Mouse (Mus musculus): ENCODE results near the gene Ppfibp2. TPM values are rescaled to one million over a fixed set of nuclear protein-coding genes. Genes with fewer than 3 reads are reported as not detected.
A peak's percentile ranks its signal among the peaks of the same experiment; 100 is the strongest.

Ppfibp2 gene
- polyA plus RNA-seq, 1 experiment from 2014 or later = 12.0 TPM

GRCm38 (mm10) chr7:107618028-107618992, 23.3 kb downstream of the Ppfibp2 start:
- H3K27me3 ChIP-seq = no peaks in the 10 kb centered on the region
- no peak overlapping the region for H3K4me2 ChIP-seq (replicated peaks)
- no peak overlapping the region for H3K9ac ChIP-seq
- peak; percentile 26; the same call in 1 of the 2 replicates for ATAC-seq (ENCODE audit: low FRiP score, low read depth)
- 32% methylated on average over 10 of the region's 11 CpGs for WGBS
- peaks cover 15% of the 10 kb centered on the region for H3K4me1 ChIP-seq
- H3K9me3 ChIP-seq = no peaks in the 10 kb centered on the region
- H3K36me3 ChIP-seq = no peaks in the 10 kb centered on the region
- H3K4me3 ChIP-seq = no peak overlapping the region
- H3K27ac ChIP-seq = no peak overlapping the region; the same call in 1 of the 2 replicates

GRCm38 (mm10) chr7:107619225-107619624, 24.2 kb downstream of the Ppfibp2 start:
- Histone ChIP-seq H3K4me1 (peaks cover 15% of the 10 kb centered on the region), H3K27ac (no peak overlapping the region; the same call in 1 of the 2 replicates), H3K36me3 (no peaks in the 10 kb centered on the region), H3K4me3 (no peak overlapping the region), H3K9ac (no peak overlapping the region), H3K9me3 (no peaks in the 10 kb centered on the region), H3K27me3 (no peaks in the 10 kb centered on the region), H3K4me2 (replicated peaks) (no peak overlapping the region)
- WGBS = 19% methylated on average over 4 of the region's 4 CpGs
- peak; percentile 87 for ATAC-seq (ENCODE audit: low FRiP score, low read depth)

GRCm38 (mm10) chr7:107620137-107620536, 25.1 kb downstream of the Ppfibp2 start:
- WGBS = 77% methylated on average over 3 of the region's 3 CpGs
- ATAC-seq (ENCODE audit: low FRiP score, low read depth) = no peak
- Histone ChIP-seq H3K27me3 (no peaks in the 10 kb centered on the region), H3K4me3 (no peak overlapping the region), H3K36me3 (no peaks in the 10 kb centered on the region), H3K4me2 (replicated peaks) (no peak overlapping the region), H3K9ac (no peak overlapping the region), H3K27ac (no peak overlapping the region), H3K9me3 (no peaks in the 10 kb centered on the region), H3K4me1 (peaks cover 15% of the 10 kb centered on the region)

- Histone ChIP-seq H3K9me3 (no peaks in the 10 kb centered on the region), H3K36me3 (no peaks in the 10 kb centered on the region), H3K4me1 (peaks cover 1% of the 10 kb centered on the region), H3K4me3 (no peak overlapping the region), H3K9ac (no peak overlapping the region), H3K27me3 (no peaks in the 10 kb centered on the region), H3K4me2 (replicated peaks) (no peak overlapping the region), H3K27ac (no peak overlapping the region)
- WGBS = 55% methylated on average over 3 of the region's 3 CpGs
- ATAC-seq (ENCODE audit: low FRiP score, low read depth) = no peak
Measured at GRCm38 (mm10) chr7:107624432-107624831, 29.4 kb downstream of the Ppfibp2 start.

GRCm38 (mm10) chr7:107625061-107625460, 30.1 kb downstream of the Ppfibp2 start, which contains the start of gene 5330417H12Rik:
Gene 5330417H12Rik, minus strand, starts transcription at chr7:107625161.
- H3K9me3 ChIP-seq = no peaks in the 10 kb centered on the region
- no peaks in the 10 kb centered on the region for H3K27me3 ChIP-seq
- H3K9ac ChIP-seq = no peak within 1 kb of the TSS
- H3K36me3 ChIP-seq = no peaks in the 10 kb centered on the region
- no peak within 1 kb of the TSS for H3K27ac ChIP-seq
- no peaks in the 10 kb centered on the region for H3K4me1 ChIP-seq
- no peak within 1 kb of the TSS for H3K4me3 ChIP-seq
- no peak within 1 kb of the TSS for H3K4me2 ChIP-seq (replicated peaks)
- WGBS = 77% methylated on average over 2 of the region's 2 CpGs
- no peak for ATAC-seq (ENCODE audit: low FRiP score, low read depth)

GRCm38 (mm10) chr7:107625781-107626180, 30.8 kb downstream of the Ppfibp2 start:
- no peak overlapping the region for H3K4me3 ChIP-seq
- H3K4me1 ChIP-seq = no peaks in the 10 kb centered on the region
- no peak for ATAC-seq (ENCODE audit: low FRiP score, low read depth)
- 78% methylated on average over 6 of the region's 6 CpGs for WGBS
- no peaks in the 10 kb centered on the region for H3K36me3 ChIP-seq
- no peaks in the 10 kb centered on the region for H3K27me3 ChIP-seq
- no peaks in the 10 kb centered on the region for H3K9me3 ChIP-seq
- H3K9ac ChIP-seq = no peak overlapping the region
- no peak overlapping the region for H3K4me2 ChIP-seq (replicated peaks)
- H3K27ac ChIP-seq = no peak overlapping the region

- Histone ChIP-seq H3K36me3 (no peaks in the 10 kb centered on the region), H3K27me3 (no peaks in the 10 kb centered on the region), H3K4me2 (replicated peaks) (no peak overlapping the region), H3K9me3 (no peaks in the 10 kb centered on the region), H3K9ac (no peak overlapping the region), H3K4me1 (no peaks in the 10 kb centered on the region), H3K4me3 (no peak overlapping the region), H3K27ac (no peak overlapping the region)
- ATAC-seq (ENCODE audit: low FRiP score, low read depth) = no peak
Measured at GRCm38 (mm10) chr7:107628383-107628782, 33.4 kb downstream of the Ppfibp2 start.

- no peak for ATAC-seq (ENCODE audit: low FRiP score, low read depth)
- Histone ChIP-seq H3K27ac (no peak overlapping the region), H3K9me3 (no peaks in the 10 kb centered on the region), H3K9ac (no peak overlapping the region), H3K27me3 (no peaks in the 10 kb centered on the region), H3K4me1 (no peaks in the 10 kb centered on the region), H3K4me3 (no peak overlapping the region), H3K4me2 (replicated peaks) (no peak overlapping the region), H3K36me3 (no peaks in the 10 kb centered on the region)
- 89% methylated on average over 4 of the region's 4 CpGs for WGBS
Measured at GRCm38 (mm10) chr7:107633201-107633600, 38.2 kb downstream of the Ppfibp2 start.

- ATAC-seq (ENCODE audit: low FRiP score, low read depth) = no peak
- Histone ChIP-seq H3K9me3 (no peaks in the 10 kb centered on the region), H3K4me3 (no peak overlapping the region), H3K4me2 (replicated peaks) (no peak overlapping the region), H3K36me3 (no peaks in the 10 kb centered on the region), H3K4me1 (no peaks in the 10 kb centered on the region), H3K9ac (no peak overlapping the region), H3K27me3 (no peaks in the 10 kb centered on the region), H3K27ac (no peak overlapping the region)
- 88% methylated on average over 7 of the region's 7 CpGs for WGBS
Measured at GRCm38 (mm10) chr7:107637398-107637797, 42.4 kb downstream of the Ppfibp2 start.

- no peaks in the 10 kb centered on the region for H3K27me3 ChIP-seq
- no peak for ATAC-seq (ENCODE audit: low FRiP score, low read depth)
- H3K9me3 ChIP-seq = no peaks in the 10 kb centered on the region
- H3K27ac ChIP-seq = no peak overlapping the region
- no peak overlapping the region for H3K4me3 ChIP-seq
- H3K4me1 ChIP-seq = no peaks in the 10 kb centered on the region
- H3K36me3 ChIP-seq = no peaks in the 10 kb centered on the region
- no peak overlapping the region for H3K4me2 ChIP-seq (replicated peaks)
- no peak overlapping the region for H3K9ac ChIP-seq
- WGBS = 85% methylated on average over 5 of the region's 5 CpGs
Measured at GRCm38 (mm10) chr7:107638026-107638425, 43.0 kb downstream of the Ppfibp2 start.

- ATAC-seq (ENCODE audit: low FRiP score, low read depth) = peak; percentile 57; the same call in 1 of the 2 replicates
- no peak overlapping the region for H3K9ac ChIP-seq
- H3K4me1 ChIP-seq = no peaks in the 10 kb centered on the region
- WGBS = 72% methylated on average over 7 of the region's 7 CpGs
- no peak overlapping the region for H3K27ac ChIP-seq
- peaks cover 8% of the 10 kb centered on the region; the same call in 1 of the 2 replicates for H3K36me3 ChIP-seq
- peaks cover 7% of the 10 kb centered on the region; the same call in 1 of the 2 replicates for H3K9me3 ChIP-seq
- H3K4me2 ChIP-seq (replicated peaks) = no peak overlapping the region
- H3K4me3 ChIP-seq = no peak overlapping the region
- no peaks in the 10 kb centered on the region for H3K27me3 ChIP-seq
Measured at GRCm38 (mm10) chr7:107642586-107643275, 47.7 kb downstream of the Ppfibp2 start.

- no peak overlapping the region for H3K4me3 ChIP-seq
- H3K4me1 ChIP-seq = peaks cover 7% of the 10 kb centered on the region
- H3K9me3 ChIP-seq = peaks cover 7% of the 10 kb centered on the region; the same call in 1 of the 2 replicates
- H3K27me3 ChIP-seq = no peaks in the 10 kb centered on the region
- H3K36me3 ChIP-seq = peaks cover 8% of the 10 kb centered on the region; the same call in 1 of the 2 replicates
- no peak overlapping the region for H3K4me2 ChIP-seq (replicated peaks)
- no peak overlapping the region for H3K9ac ChIP-seq
- WGBS = 87% methylated on average over 2 of the region's 2 CpGs
- ATAC-seq (ENCODE audit: low FRiP score, low read depth) = no peak
- no peak overlapping the region for H3K27ac ChIP-seq
Measured at GRCm38 (mm10) chr7:107644987-107645386, 50.0 kb downstream of the Ppfibp2 start.

Data from limb, embryonic 13.5 days (tissue).